Mouse (Mus musculus) hindlimb bud, embryonic 11.5 days (tissue): Measurements from ENCODE around the gene Srpk2.
"Not testable (repeated sequence)": the region's sequence is repeated elsewhere in the genome, so short reads cannot be mapped to it uniquely, and the experiment has no call there.

Experiments
- DNase-seq: peaks from one replicate; pipeline ENCODE4 v3.0.0-alpha.2; 2012; ENCODE audit warnings: low read depth, low spot score; ENCODE audit errors: extremely low spot score

The Srpk2 gene

DNA sequence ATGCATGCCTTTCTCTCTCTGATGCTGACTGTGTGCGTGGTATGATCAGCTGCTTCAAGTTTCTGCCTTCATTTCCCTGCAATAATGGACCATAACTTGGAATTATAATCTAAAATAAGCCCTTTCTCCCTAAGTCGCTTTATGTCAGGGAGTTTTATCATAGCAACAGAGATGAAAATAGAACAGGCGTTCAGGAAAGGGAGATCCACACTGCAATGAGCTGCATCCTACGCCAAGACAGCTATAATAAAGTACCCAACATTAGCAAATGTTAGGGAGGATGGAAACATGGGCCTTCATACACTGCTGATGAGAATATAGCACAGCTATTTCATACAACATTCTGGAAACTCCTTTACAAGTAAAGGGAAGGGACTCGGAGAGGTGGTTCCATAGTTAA lies 116.2 kb downstream of the Srpk2 start:
- no peak for DNase-seq

DNA sequence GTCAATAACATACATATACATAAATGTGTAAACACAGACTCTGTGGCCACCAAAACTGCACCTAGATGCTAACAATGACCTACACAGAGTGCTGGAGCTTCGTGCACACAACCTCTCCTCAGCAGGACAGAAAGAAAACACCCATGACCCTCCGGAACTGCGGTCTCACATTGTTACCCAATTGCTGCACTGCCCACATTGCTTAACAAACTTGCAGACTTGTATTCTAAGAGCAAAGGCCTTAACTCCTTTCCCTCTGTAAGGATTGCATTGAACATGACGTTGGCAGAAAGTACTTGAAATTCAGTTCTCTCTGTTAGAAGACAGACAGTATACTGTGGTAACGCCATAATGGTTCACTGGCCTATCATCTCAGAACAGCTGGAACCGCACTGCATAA lies 118.0 kb downstream of the Srpk2 start:
- DNase-seq: no peak

DNA sequence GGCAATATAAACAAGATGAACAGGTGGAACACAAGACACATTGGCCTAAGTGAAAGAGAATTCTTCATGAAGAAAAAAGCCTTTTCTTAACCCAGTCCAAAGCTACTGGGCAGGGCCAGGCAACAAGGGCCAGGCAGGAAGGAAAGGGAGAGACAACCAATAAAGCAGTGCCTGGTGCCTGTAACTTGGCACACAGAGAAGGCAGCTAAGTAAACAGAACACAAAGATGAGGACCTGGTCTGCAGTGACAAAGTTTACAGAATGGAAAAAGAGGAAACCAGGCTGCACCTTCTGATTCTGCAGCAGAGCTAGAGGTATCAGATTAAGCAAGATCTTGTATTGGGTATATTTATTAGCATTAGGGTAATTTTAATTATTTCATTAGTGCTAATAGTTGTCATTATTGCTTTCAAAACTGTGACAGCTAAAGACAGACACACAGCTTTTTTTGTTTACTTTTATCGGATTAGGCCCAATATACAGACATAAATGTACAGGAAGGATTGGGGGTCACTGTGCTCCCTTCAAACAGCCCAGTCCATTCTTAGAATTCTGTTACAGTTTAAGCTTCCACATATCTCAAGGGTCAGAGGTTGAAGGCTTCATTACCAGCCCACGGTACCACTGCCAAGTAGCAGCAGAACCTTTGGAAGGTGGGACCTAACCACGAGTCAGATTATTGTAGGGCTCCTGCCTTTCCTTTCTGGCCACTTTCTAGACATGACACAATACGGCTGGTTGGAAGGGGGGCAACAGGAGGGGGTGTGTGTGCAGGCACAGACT lies 121.9 kb downstream of the Srpk2 start:
- no peak for DNase-seq

DNA sequence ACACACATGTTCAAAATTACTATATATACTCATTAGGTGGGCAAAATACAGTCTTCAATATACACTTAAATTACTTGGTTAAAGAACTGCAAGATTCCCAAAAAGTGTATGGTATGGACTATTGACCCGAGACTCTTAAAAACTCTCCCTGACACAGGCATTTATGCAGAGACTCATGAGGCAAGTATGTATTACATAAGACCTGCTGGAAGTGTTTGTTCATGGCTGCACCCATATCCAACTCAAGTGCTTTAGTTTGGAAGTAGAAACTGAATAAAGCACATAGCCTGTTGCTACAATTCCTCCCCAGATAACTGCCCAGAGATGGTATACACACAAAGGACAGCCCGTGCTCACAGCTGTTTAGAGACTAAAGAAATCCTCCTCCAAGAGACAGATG lies 123.2 kb downstream of the Srpk2 start:
- no peak for DNase-seq

DNA sequence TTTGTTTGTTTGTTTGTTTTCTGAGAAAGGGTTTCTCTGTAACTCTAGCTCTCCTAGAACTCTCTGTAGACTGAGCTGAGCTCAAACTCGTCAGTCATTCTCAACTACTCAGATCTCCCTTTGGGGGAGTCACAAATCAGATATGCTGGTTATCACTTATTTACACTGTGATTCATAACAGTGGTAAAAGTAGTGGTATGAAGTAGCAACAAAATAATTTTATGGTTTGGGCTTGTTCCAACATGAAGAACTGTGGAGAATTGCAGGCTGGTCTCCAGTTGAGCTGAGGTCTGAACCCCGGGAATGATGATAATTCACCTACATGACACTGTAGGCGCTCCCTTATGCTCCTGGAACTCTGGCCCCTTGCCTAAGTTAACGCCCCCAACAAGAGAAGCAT lies 124.2 kb downstream of the Srpk2 start:
- DNase-seq: no peak

DNA sequence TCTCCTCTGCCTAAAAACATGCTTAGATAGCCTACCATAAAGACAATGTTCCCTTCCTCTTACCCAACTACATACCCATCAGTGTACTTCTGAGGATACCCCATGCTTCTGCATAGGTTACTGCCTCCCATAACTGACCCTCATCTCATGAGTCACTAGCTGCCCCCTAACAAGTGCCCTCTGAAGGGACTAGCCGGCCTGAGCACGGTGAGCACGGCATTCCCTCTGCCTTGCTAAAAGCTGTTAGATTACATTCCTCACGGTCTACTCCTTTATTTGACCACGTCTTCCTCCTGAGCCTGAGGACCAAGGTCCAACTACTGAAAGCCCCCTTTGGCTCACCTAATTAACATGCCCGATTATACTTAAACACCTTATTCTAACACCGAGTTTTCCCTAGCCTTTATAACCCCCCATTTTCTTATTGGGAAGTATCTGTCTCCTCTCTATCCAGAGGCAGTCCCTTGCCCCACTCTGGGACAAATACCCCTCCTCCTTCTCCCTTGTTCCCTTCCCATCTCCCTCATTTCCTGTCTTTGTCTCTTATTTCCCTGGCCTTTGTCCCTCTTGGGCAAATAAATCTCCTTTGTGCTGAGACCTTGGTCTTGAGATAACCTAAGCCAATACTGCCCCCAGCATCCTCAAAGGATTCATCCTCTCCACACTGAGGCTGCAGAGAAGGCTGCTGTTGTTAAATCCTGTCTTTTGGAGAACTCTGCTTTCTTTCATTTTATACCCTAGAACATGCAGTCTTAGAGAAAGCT lies 128.2 kb downstream of the Srpk2 start:
- DNase-seq: no peak

DNA sequence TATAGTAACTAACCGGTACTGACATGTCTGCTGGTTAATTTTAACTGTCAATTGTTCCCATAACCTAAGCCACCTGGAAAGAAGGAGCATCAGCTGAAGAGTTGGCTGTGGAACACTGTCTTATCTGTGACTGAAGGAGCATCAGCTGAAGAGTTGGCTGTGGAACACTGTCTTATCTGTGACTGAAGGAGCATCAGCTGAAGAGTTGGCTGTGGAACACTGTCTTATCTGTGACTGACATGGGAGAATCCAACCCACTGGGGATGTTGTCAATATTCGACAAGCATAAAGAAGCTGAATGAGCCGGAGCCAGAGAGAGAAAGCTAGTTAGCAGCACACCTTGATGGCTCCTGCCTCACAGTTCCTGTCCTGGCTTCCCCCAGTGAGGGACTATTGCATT lies 131.1 kb downstream of the Srpk2 start:
- DNase-seq: not testable (repeated sequence)

DNA sequence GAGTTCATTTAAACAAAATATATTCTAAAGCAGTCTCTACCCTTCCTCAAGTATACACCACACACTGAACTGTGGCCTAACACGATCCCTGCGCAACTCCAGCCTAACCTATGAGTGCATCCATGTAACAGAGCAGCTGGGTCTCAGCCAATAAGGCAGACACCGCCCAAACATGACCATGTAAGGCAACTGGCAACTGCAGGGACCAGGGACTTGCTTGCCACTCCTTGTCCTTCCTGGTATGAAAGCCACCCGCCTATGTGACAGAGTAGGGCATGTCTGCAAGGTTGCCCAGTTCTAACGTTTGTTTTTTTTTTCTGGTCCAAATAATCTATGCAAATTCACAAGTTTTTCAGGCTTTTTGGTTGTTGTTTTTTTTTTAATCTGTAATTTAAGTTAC lies 132.7 kb downstream of the Srpk2 start:
- no peak for DNase-seq

DNA sequence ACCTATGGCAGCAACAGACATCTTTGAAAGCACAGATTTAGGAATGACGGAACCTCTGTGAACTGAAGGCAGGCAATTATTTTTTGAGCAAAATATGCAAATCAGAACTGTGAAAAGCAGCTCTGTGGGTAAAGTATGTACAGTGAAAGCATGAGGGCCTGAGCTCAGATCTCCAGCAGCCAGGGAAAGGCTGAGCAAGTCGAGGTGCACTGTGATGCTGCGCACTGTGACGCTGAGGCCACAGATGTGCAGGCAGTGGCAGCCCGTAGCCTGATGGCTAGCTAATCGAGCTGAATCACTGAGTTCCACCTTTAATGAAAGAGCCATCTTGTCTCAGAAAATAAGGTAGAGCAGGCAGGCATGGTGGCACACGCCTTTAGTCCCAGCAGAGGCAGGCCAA lies 148.7 kb downstream of the Srpk2 start:
- no peak for DNase-seq

DNA sequence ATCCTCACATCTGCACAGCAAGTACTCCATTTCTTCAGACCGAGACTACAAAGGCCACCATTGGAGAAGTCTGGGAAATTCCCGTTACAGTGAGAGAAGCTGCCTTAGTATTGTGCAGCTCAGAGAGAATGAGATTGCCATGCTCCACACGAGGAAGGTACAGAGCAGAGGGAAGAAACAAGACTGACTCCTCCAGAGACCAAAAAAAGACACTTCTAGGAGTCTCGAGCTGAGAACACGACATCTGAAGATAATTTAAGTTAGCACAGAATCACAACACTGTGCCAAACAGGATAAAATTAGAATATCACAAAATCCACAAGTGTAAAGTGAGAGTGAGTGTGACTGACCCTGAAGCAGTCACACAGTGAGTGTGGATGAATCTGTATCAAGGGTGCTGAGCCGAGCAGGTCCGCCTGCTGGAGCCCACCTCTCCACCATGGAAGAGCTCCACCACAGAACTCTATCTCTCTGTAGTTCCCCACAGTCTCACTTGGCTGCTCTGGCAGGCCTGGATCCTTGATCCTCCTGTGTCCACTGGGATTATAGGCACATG lies 152.8 kb downstream of the Srpk2 start:
- DNase-seq: no peak

DNA sequence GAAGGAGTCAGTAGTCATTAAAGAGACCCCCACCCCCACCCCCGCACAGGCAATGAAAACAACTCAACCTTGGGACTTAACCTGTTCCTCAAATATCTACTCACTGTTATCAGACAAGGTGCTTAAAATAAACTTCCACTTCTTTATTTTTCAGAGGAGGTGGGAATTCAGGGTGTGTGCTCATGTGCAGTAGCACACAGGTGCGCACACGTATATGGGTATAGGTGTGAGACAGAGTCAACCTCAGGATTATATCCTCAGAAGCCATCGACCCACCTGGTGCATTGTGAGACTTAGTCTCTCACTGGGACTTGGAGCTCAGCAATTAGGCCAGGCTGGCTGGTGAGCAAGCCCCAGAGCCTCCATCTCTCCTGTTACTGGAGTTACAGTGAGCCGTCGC lies 153.3 kb downstream of the Srpk2 start:
- no peak for DNase-seq

DNA sequence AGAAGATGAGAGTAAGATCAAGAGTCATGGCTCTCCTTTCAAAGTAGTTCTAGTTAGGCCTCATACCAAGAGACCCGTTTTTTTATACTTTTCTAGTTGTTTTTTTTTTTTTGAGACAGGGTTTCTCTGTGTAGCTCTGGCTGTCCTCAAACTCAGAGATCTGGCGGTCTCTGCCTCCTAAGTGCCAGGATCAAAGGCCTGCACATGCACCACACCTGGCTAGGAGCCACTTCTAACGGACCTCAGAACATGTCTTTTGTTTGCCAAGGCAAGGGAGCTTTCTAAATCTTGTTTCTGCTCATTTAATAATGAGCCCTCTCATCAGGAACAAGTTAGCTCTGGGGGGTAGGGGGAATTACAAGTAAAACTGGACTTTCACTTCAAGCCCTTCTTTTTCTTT lies 159.8 kb downstream of the Srpk2 start:
- no peak for DNase-seq

DNA sequence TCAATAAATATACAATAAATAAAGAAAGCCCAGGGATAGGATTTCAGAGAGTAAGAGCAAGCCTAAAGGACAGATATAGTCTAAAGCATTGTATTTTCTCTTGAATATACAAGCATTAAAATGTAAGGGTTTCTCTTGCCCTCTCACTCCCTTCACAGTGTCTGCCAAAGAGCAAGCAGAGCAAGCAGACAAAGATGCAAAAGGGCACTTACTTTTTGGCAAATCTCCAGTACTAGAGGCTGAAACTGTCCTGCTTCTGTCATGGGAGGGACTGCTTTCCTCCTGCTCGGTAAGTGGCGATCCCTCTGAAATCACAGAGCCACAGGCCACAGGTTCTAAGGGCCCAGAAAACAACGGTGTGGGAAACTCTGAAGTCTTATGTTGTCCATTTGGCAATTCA lies 160.5 kb downstream of the Srpk2 start:
- no peak for DNase-seq

DNA sequence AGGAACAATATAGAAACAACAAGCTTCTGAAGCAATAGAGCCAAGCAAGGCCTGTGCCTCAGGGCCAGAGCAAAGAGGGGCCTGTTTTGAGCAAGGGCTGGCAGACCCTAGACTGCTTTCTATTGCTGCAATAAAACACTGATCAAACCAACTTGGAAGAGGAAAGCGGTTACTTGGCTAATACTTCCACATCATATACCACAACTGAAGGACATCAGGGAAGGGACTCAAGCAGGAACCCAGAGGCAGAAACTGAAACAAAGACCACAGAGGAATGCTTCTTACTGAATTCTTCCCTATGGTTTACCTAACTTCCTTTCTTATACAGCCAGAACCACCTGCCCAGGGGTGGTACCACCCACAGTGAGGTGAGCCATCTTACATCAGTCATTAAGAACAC lies 162.8 kb downstream of the Srpk2 start:
- no peak for DNase-seq

DNA sequence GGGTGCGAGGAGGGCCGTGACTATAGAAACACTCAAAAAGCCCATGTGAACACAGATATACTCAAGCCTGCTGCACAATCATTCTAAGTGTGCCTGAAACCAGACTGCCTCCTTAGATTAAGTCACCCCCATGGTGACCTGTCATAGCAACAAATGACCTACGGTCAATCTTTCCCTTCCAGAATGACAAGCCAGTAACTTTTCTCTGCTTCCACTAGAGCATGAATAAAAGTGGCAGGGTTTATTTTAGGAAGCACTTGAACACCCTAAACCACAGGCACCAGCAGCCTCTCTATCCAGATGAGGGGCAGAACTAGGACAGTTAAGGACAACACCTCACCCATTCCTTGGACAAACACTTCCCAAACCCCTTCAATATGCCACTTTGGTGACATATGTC lies 164.7 kb downstream of the Srpk2 start:
- no peak for DNase-seq

DNA sequence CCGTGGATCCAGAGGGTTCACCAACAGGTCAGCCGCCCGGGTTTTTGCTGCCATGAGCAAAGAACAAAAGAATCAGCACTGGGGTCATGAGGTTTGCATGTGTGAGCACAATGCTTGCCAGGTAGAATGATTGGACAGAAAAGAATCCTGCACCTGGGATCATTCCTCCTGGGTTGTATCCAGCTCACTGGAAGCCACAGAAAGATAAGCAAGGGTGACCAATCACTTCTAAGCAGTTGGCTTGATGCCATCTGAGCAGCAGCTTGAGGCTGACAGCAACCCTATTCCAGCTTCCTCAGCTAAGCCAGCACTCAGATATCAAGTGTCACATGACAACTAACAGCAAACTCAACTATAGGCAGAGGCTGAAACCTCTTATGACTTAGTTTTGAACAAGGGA lies 165.7 kb downstream of the Srpk2 start:
- DNase-seq: no peak

DNA sequence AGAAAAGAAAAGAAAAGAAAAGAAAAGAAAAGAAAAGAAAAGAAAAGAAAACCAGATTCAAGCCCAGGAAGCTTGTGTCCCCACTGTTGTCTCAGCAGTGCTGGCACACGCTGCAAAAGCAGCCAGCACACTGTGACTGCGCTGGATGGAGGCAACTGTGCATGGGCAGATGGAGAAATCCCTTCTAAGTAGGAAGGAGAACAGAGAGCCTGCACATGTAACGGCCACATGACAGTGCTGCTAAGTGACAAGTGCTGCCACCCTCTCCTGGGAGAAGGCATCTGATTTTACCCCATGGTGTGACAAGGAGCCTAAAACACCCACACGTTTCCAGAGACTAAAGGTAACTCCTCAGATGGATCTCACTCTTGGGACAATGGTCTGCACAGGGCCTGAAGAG lies 166.6 kb downstream of the Srpk2 start:
- no peak for DNase-seq

DNA sequence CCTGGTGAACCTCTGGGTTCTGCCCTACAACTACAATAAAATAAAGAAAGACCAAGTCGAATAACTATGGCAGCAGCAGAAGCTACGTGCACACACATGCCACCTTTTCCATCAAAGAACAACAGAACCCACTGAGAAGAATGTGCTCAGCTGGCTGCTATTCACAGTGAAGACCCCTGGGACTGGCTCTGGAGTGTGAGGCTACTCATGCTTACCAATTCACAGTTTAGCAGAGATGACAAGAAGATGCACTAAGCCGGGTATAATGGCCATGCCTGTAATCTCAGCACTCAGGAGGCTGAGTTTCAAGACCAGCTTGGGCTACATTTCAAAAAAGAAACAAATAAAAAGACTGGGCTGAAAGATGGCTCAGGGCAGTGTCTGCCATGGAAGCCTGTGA lies 167.5 kb downstream of the Srpk2 start:
- DNase-seq: no peak

DNA sequence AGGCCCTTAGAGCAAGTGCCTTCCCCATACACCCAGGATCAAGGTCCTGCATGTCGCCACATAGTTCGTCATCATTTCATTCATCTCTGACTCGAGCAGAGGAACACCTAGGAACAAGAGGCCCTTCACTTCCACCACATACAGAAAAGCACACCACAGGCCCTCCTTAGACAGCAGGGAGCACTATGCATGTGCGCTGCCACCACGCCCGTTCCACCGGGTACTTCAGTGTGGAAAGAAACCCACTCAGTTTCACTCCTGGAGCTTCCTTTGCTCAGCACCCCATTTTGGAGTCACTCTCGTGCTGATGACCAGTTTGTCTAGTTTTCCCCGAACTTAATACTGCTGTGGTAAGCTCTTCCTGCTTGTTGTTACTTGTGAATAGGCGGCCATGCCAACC lies 169.4 kb downstream of the Srpk2 start:
- DNase-seq: no peak

DNA sequence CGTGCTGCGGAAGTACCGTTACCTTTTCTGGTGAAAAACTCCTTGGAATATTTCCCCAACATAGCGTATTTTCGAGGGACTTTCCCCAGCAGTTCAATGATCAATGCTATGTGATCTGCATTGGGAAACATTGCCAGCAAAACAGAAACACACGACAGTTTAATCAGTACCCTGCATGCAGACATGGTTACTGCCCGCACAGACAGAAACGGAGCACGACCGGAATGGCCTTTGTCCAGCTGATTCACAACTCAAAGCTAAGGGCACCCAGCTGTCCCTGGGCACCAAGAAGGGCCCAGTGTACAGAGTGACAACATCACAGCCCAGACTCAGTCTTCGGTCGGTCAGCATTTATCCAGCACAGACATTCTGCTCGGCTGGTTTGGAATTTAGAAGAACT lies 170.9 kb downstream of the Srpk2 start:
- no peak for DNase-seq

DNA sequence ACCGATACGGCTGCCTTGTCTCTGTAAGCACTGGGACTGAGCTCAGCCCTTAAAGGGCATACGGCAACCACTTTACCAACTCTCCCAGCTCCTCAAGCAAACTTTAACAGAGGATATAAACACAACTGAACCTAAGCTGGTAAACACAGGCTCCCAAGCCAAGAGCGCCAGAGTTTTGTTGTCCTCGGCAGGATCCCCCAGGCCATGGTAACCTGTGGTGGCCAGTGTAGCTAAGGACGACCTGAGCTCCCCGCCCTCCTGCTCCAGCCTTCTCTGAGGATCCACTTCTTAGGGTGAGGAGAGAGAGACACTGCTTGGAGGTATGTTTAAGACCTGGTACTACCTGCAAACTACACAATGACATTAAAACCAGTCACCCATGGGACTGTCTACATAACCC lies 171.9 kb downstream of the Srpk2 start:
- DNase-seq: no peak

DNA sequence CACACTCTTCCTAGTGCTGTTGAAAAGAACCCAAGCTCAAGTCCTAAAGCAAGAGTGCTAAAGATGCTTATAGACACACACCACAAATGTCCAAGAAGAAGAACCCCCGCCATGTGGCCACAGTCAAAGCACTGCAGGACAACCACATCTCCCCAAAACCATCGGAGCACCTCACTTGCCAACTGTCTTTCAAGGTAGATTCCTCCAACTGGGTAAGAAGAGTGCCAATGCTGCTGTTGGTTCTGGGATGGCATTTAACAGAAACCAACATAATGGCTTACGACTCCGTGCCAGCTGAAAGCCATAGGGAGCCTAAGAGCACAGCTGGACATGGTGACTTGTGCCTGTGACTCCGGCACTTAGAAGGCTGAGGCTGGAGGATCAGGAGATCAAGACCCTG lies 173.0 kb downstream of the Srpk2 start:
- no peak for DNase-seq
